Mouse (Mus musculus): ENCODE data around the gene Heyl. TPM values are rescaled to one million over a fixed set of nuclear protein-coding genes. Genes with fewer than 3 reads are reported as not detected.
"Not testable (repeated sequence)": the region's sequence is repeated elsewhere in the genome, so short reads cannot be mapped to it uniquely, and the experiment has no call there.

Gene Heyl
- polyA plus RNA-seq, 1 experiment from 2014 or later: 30.0 TPM

GRCm38 (mm10) chr4:123293661-123294443, 60.5 kb downstream of the Heyl start:
- Histone ChIP-seq H3K4me3 (no peak overlapping the region), H3K9me3 (no peaks in the 10 kb centered on the region), H3K36me3 (peaks cover 92% of the 10 kb centered on the region), H3K4me1 (no peaks in the 10 kb centered on the region), H3K27ac (no peak overlapping the region), H3K4me2 (no peak overlapping the region), H3K27me3 (no peaks in the 10 kb centered on the region), H3K9ac (no peak overlapping the region)
- no peak for ATAC-seq (ENCODE audit: borderline replicate concordance, extremely low read depth, low FRiP score, low TSS enrichment)
- 77% methylated on average over 7 of the region's 7 CpGs for WGBS

GRCm38 (mm10) chr4:123295026-123295425, 61.7 kb downstream of the Heyl start:
- not testable (repeated sequence) for H3K9ac ChIP-seq; H3K27me3 ChIP-seq; H3K4me2 ChIP-seq; ATAC-seq (ENCODE audit: borderline replicate concordance, extremely low read depth, low FRiP score, low TSS enrichment); H3K4me3 ChIP-seq; H3K27ac ChIP-seq; H3K9me3 ChIP-seq; H3K4me1 ChIP-seq
- H3K36me3 ChIP-seq: peaks cover 92% of the 10 kb centered on the region
- WGBS: 88% methylated on average over 15 of the region's 15 CpGs

- no peaks in the 10 kb centered on the region for H3K9me3 ChIP-seq
- no peak overlapping the region for H3K4me2 ChIP-seq
- no peak for ATAC-seq (ENCODE audit: borderline replicate concordance, extremely low read depth, low FRiP score, low TSS enrichment)
- no peaks in the 10 kb centered on the region for H3K4me1 ChIP-seq
- 87% methylated on average over 21 of the region's 21 CpGs for WGBS
- H3K36me3 ChIP-seq: peaks cover 92% of the 10 kb centered on the region
- H3K27me3 ChIP-seq: no peaks in the 10 kb centered on the region
- H3K27ac ChIP-seq: no peak overlapping the region
- no peak overlapping the region for H3K4me3 ChIP-seq
- H3K9ac ChIP-seq: no peak overlapping the region
These were observed 62.3 kb downstream of the Heyl start for GRCm38 (mm10) chr4:123295516-123296147.

GRCm38 (mm10) chr4:123296148-123296534, 62.8 kb downstream of the Heyl start:
- Histone ChIP-seq H3K27ac (no peak overlapping the region), H3K4me3 (no peak overlapping the region), H3K9me3 (no peaks in the 10 kb centered on the region), H3K4me1 (no peaks in the 10 kb centered on the region), H3K36me3 (peaks cover 89% of the 10 kb centered on the region), H3K4me2 (no peak overlapping the region), H3K9ac (no peak overlapping the region), H3K27me3 (no peaks in the 10 kb centered on the region)
- 80% methylated on average over 5 of the region's 5 CpGs for WGBS
- ATAC-seq (ENCODE audit: borderline replicate concordance, extremely low read depth, low FRiP score, low TSS enrichment): no peak

- Histone ChIP-seq H3K27ac (no peak overlapping the region), H3K4me3 (no peak overlapping the region), H3K9me3 (no peaks in the 10 kb centered on the region), H3K4me1 (no peaks in the 10 kb centered on the region), H3K27me3 (no peaks in the 10 kb centered on the region), H3K4me2 (no peak overlapping the region), H3K36me3 (peaks cover 86% of the 10 kb centered on the region), H3K9ac (no peak overlapping the region)
- 93% methylated on average over 22 of the region's 22 CpGs for WGBS
- no peak for ATAC-seq (ENCODE audit: borderline replicate concordance, extremely low read depth, low FRiP score, low TSS enrichment)
These were observed 64.0 kb downstream of the Heyl start for GRCm38 (mm10) chr4:123297195-123297960.

GRCm38 (mm10) chr4:123298226-123298625, 64.9 kb downstream of the Heyl start:
- Histone ChIP-seq H3K4me3 (no peak overlapping the region), H3K9me3 (no peaks in the 10 kb centered on the region), H3K27me3 (no peaks in the 10 kb centered on the region), H3K4me2 (no peak overlapping the region), H3K27ac (no peak overlapping the region), H3K36me3 (peaks cover 85% of the 10 kb centered on the region), H3K9ac (no peak overlapping the region), H3K4me1 (no peaks in the 10 kb centered on the region)
- WGBS: 73% methylated on average over 4 of the region's 4 CpGs
- no peak for ATAC-seq (ENCODE audit: borderline replicate concordance, extremely low read depth, low FRiP score, low TSS enrichment)

GRCm38 (mm10) chr4:123298980-123299670, 65.8 kb downstream of the Heyl start:
- no peaks in the 10 kb centered on the region for H3K9me3 ChIP-seq
- ATAC-seq (ENCODE audit: borderline replicate concordance, extremely low read depth, low FRiP score, low TSS enrichment): no peak
- H3K4me3 ChIP-seq: no peak overlapping the region
- no peak overlapping the region for H3K9ac ChIP-seq
- no peaks in the 10 kb centered on the region for H3K4me1 ChIP-seq
- H3K27me3 ChIP-seq: no peaks in the 10 kb centered on the region
- no peak overlapping the region for H3K27ac ChIP-seq
- 92% methylated on average over 11 of the region's 11 CpGs for WGBS
- H3K4me2 ChIP-seq: no peak overlapping the region
- H3K36me3 ChIP-seq: peaks cover 82% of the 10 kb centered on the region

Other genes starting within 250 kb of the Heyl start
- 18.5 and 20.8 TPM in 2 replicates for gene Mycl, start 237.9 kb upstream of the Heyl start, polyA plus RNA-seq (2015; fragmentation: Nextera tagmentation; extraction: Ambion mirVana)
- 15.9 and 19.2 TPM in 2 replicates for gene Trit1, start 217.0 kb upstream of the Heyl start, polyA plus RNA-seq (2015; fragmentation: Nextera tagmentation; extraction: Ambion mirVana)
- gene Bmp8b, start 128.4 kb upstream of the Heyl start, polyA plus RNA-seq (2015; fragmentation: Nextera tagmentation; extraction: Ambion mirVana): 1.3 and 1.6 TPM in 2 replicates
- not detected in 2 replicates for gene Oxct2b, start 117.3 kb upstream of the Heyl start, polyA plus RNA-seq (2015; fragmentation: Nextera tagmentation; extraction: Ambion mirVana)
- 107 and 109 TPM in 2 replicates for gene Ppie, start 93.6 kb upstream of the Heyl start, polyA plus RNA-seq (2015; fragmentation: Nextera tagmentation; extraction: Ambion mirVana)
- gene Hpcal4, start 50.3 kb upstream of the Heyl start, polyA plus RNA-seq (2015; fragmentation: Nextera tagmentation; extraction: Ambion mirVana): 0.28 and 0.37 TPM in 2 replicates
- gene Nt5c1a, start 32.1 kb upstream of the Heyl start, polyA plus RNA-seq (2015; fragmentation: Nextera tagmentation; extraction: Ambion mirVana): not detected in 2 replicates
- 32.8 and 37.2 TPM in 2 replicates for gene Pabpc4, start 28.8 kb downstream of the Heyl start, polyA plus RNA-seq (2015; fragmentation: Nextera tagmentation; extraction: Ambion mirVana)
- not detected in 2 replicates for gene Oxct2a, start 90.1 kb downstream of the Heyl start, polyA plus RNA-seq (2015; fragmentation: Nextera tagmentation; extraction: Ambion mirVana)
- 0.33 and 0.46 TPM in 2 replicates for gene Bmp8a, start 109.7 kb downstream of the Heyl start, polyA plus RNA-seq (2015; fragmentation: Nextera tagmentation; extraction: Ambion mirVana)